Mouse (Mus musculus): ENCODE measurements at regions not wholly inside any gene's neighbourhood (a gene's known extent, or its start where the extent isn't known, plus 50 kb on each side); places are given as distances from the start of the nearest gene placed in this dataset.

- DNase-seq: no peak
These were observed 512.2 kb downstream of the Ccdc171 start for GRCm38 (mm10) chr4:84037535-84037934.

- no peak for DNase-seq
These were observed 524.9 kb downstream of the Ccdc171 start for GRCm38 (mm10) chr4:84050243-84050642.

GRCm38 (mm10) chr4:84056863-84057502 lies 531.6 kb downstream of the Ccdc171 start:
- DNase-seq: no peak

- DNase-seq: no peak
These were observed 534.8 kb downstream of the Ccdc171 start for GRCm38 (mm10) chr4:84060187-84060586.

- DNase-seq: no peak
These were observed 538.4 kb downstream of the Ccdc171 start for GRCm38 (mm10) chr4:84063755-84064154.

GRCm38 (mm10) chr4:84064614-84065456 lies 539.5 kb downstream of the Ccdc171 start:
- DNase-seq: peak; percentile 6

- DNase-seq: no peak
These were observed 540.2 kb downstream of the Ccdc171 start for GRCm38 (mm10) chr4:84065457-84066124.

- DNase-seq: no peak
These were observed 542.7 kb downstream of the Ccdc171 start for GRCm38 (mm10) chr4:84067931-84068575.

- no peak for DNase-seq
These were observed 543.8 kb downstream of the Ccdc171 start for GRCm38 (mm10) chr4:84068947-84069663.

- DNase-seq: no peak
These were observed 544.3 kb downstream of the Ccdc171 start for GRCm38 (mm10) chr4:84069681-84070080.

- DNase-seq: no peak
These were observed 544.7 kb downstream of the Ccdc171 start for GRCm38 (mm10) chr4:84070089-84070488.

GRCm38 (mm10) chr4:84072096-84072495 lies 546.8 kb downstream of the Ccdc171 start:
- no peak for DNase-seq

- no peak for DNase-seq
These were observed 551.2 kb downstream of the Ccdc171 start for GRCm38 (mm10) chr4:84076526-84076925.

- DNase-seq: no peak
These were observed 554.2 kb downstream of the Ccdc171 start for GRCm38 (mm10) chr4:84079516-84079915.

- no peak for DNase-seq
These were observed 556.2 kb downstream of the Ccdc171 start for GRCm38 (mm10) chr4:84081518-84081917.

GRCm38 (mm10) chr4:84088166-84088565 lies 562.8 kb downstream of the Ccdc171 start:
- DNase-seq: no peak

- DNase-seq: no peak
These were observed 567.2 kb downstream of the Ccdc171 start for GRCm38 (mm10) chr4:84092509-84092908.

- DNase-seq: no peak
These were observed 569.9 kb downstream of the Ccdc171 start for GRCm38 (mm10) chr4:84095237-84095636.

GRCm38 (mm10) chr4:84096081-84096480 lies 570.7 kb downstream of the Ccdc171 start:
- DNase-seq: no peak

- DNase-seq: no peak
These were observed 573.7 kb downstream of the Ccdc171 start for GRCm38 (mm10) chr4:84099071-84099470.

- DNase-seq: no peak
These were observed 573.2 kb downstream of the Bnc2 start for GRCm38 (mm10) chr4:84101923-84102322.

- no peak for DNase-seq
These were observed 572.3 kb downstream of the Bnc2 start for GRCm38 (mm10) chr4:84102736-84103135.

GRCm38 (mm10) chr4:84108592-84108991 lies 566.5 kb downstream of the Bnc2 start:
- DNase-seq: no peak

Data from cerebellum, adult 11-12 months (tissue).